Mouse (Mus musculus): Measurements from ENCODE around the gene Kcnh1. TPM values are rescaled to one million over a fixed set of nuclear protein-coding genes. Genes with fewer than 3 reads are reported as not detected.

Kcnh1 gene
- polyA plus RNA-seq, 1 experiment from 2014 or later: not detected

GRCm38 (mm10) chr1:192532212-192532611 lies 341.6 kb downstream of the Kcnh1 start:
- no peaks in the 10 kb centered on the region; the same call in 1 of the 2 replicates for H3K4me1 ChIP-seq (replicated peaks)
- no peak overlapping the region for H3K27ac ChIP-seq (replicated peaks)
- H3K4me2 ChIP-seq: no peak overlapping the region
- H3K4me3 ChIP-seq (replicated peaks): no peak overlapping the region
- no peak overlapping the region for H3K9ac ChIP-seq
- no peaks in the 10 kb centered on the region for H3K9me3 ChIP-seq (replicated peaks)
- ATAC-seq (ENCODE audit: insufficient read depth): no peak
- no peaks in the 10 kb centered on the region for H3K36me3 ChIP-seq (replicated peaks)
- no peaks in the 10 kb centered on the region for H3K27me3 ChIP-seq
- WGBS (ENCODE audit: insufficient replicate concordance): 18% methylated on average over 2 of the region's 2 CpGs

GRCm38 (mm10) chr1:192533016-192533415 lies 342.4 kb downstream of the Kcnh1 start:
- Histone ChIP-seq H3K27me3 (no peaks in the 10 kb centered on the region), H3K4me2 (no peak overlapping the region), H3K9me3 (replicated peaks) (no peaks in the 10 kb centered on the region), H3K36me3 (replicated peaks) (no peaks in the 10 kb centered on the region), H3K4me3 (replicated peaks) (no peak overlapping the region), H3K4me1 (replicated peaks) (no peaks in the 10 kb centered on the region; the same call in 1 of the 2 replicates), H3K9ac (no peak overlapping the region), H3K27ac (replicated peaks) (no peak overlapping the region)
- ATAC-seq (ENCODE audit: insufficient read depth): no peak

GRCm38 (mm10) chr1:192536440-192536839 lies 345.9 kb downstream of the Kcnh1 start:
- WGBS (ENCODE audit: insufficient replicate concordance): 49% methylated on average over 1 of the region's 1 CpGs
- no peak for ATAC-seq (ENCODE audit: insufficient read depth)
- Histone ChIP-seq H3K9me3 (replicated peaks) (no peaks in the 10 kb centered on the region), H3K27me3 (no peaks in the 10 kb centered on the region), H3K27ac (replicated peaks) (no peak overlapping the region), H3K4me2 (no peak overlapping the region), H3K9ac (no peak overlapping the region), H3K4me3 (replicated peaks) (no peak overlapping the region), H3K4me1 (replicated peaks) (no peaks in the 10 kb centered on the region; the same call in 1 of the 2 replicates), H3K36me3 (replicated peaks) (no peaks in the 10 kb centered on the region)

GRCm38 (mm10) chr1:192537169-192537568 lies 346.6 kb downstream of the Kcnh1 start:
- 28% methylated on average over 7 of the region's 7 CpGs for WGBS (ENCODE audit: insufficient replicate concordance)
- Histone ChIP-seq H3K36me3 (replicated peaks) (no peaks in the 10 kb centered on the region), H3K27me3 (no peaks in the 10 kb centered on the region), H3K4me3 (replicated peaks) (no peak overlapping the region), H3K4me2 (no peak overlapping the region), H3K27ac (replicated peaks) (no peak overlapping the region), H3K9ac (no peak overlapping the region), H3K4me1 (replicated peaks) (no peaks in the 10 kb centered on the region; the same call in 1 of the 2 replicates), H3K9me3 (replicated peaks) (no peaks in the 10 kb centered on the region)
- no peak; the same call in 1 of the 2 replicates for ATAC-seq (ENCODE audit: insufficient read depth)

- no peak for ATAC-seq (ENCODE audit: insufficient read depth)
- no peaks in the 10 kb centered on the region for H3K4me1 ChIP-seq (replicated peaks)
- no peaks in the 10 kb centered on the region for H3K36me3 ChIP-seq (replicated peaks)
- H3K27ac ChIP-seq (replicated peaks): no peak overlapping the region
- no peak overlapping the region for H3K9ac ChIP-seq
- H3K9me3 ChIP-seq (replicated peaks): no peaks in the 10 kb centered on the region
- H3K4me2 ChIP-seq: no peak overlapping the region
- H3K4me3 ChIP-seq (replicated peaks): no peak overlapping the region
- H3K27me3 ChIP-seq: no peaks in the 10 kb centered on the region
- WGBS (ENCODE audit: insufficient replicate concordance): 47% methylated on average over 2 of the region's 2 CpGs
Measured at GRCm38 (mm10) chr1:192542093-192542492, 351.5 kb downstream of the Kcnh1 start.

- ATAC-seq (ENCODE audit: insufficient read depth): no peak
- Histone ChIP-seq H3K4me2 (no peak overlapping the region), H3K36me3 (replicated peaks) (no peaks in the 10 kb centered on the region), H3K27ac (replicated peaks) (no peak overlapping the region), H3K9ac (no peak overlapping the region), H3K4me1 (replicated peaks) (no peaks in the 10 kb centered on the region), H3K9me3 (replicated peaks) (no peaks in the 10 kb centered on the region), H3K27me3 (no peaks in the 10 kb centered on the region), H3K4me3 (replicated peaks) (no peak overlapping the region)
- 56% methylated on average over 4 of the region's 4 CpGs for WGBS (ENCODE audit: insufficient replicate concordance)
Measured at GRCm38 (mm10) chr1:192543686-192544085, 353.1 kb downstream of the Kcnh1 start.

- no peaks in the 10 kb centered on the region for H3K27me3 ChIP-seq
- H3K36me3 ChIP-seq (replicated peaks): no peaks in the 10 kb centered on the region
- no peak overlapping the region for H3K9ac ChIP-seq
- no peak overlapping the region for H3K27ac ChIP-seq (replicated peaks)
- no peak overlapping the region for H3K4me3 ChIP-seq (replicated peaks)
- no peaks in the 10 kb centered on the region for H3K4me1 ChIP-seq (replicated peaks)
- ATAC-seq (ENCODE audit: insufficient read depth): no peak
- H3K4me2 ChIP-seq: no peak overlapping the region
- H3K9me3 ChIP-seq (replicated peaks): no peaks in the 10 kb centered on the region
- 55% methylated on average over 9 of the region's 9 CpGs for WGBS (ENCODE audit: insufficient replicate concordance)
Measured at GRCm38 (mm10) chr1:192544091-192544490, 353.5 kb downstream of the Kcnh1 start.

GRCm38 (mm10) chr1:192544901-192545300 lies 354.3 kb downstream of the Kcnh1 start:
- H3K4me3 ChIP-seq (replicated peaks): no peak overlapping the region
- H3K9ac ChIP-seq: no peak overlapping the region
- no peaks in the 10 kb centered on the region for H3K36me3 ChIP-seq (replicated peaks)
- H3K27me3 ChIP-seq: no peaks in the 10 kb centered on the region
- H3K4me2 ChIP-seq: no peak overlapping the region
- no peaks in the 10 kb centered on the region for H3K4me1 ChIP-seq (replicated peaks)
- no peak for ATAC-seq (ENCODE audit: insufficient read depth)
- 60% methylated on average over 7 of the region's 7 CpGs for WGBS (ENCODE audit: insufficient replicate concordance)
- H3K9me3 ChIP-seq (replicated peaks): no peaks in the 10 kb centered on the region
- no peak overlapping the region for H3K27ac ChIP-seq (replicated peaks)

- 35% methylated on average over 1 of the region's 1 CpGs for WGBS (ENCODE audit: insufficient replicate concordance)
- no peak overlapping the region for H3K9ac ChIP-seq
- no peaks in the 10 kb centered on the region for H3K4me1 ChIP-seq (replicated peaks)
- no peaks in the 10 kb centered on the region for H3K27me3 ChIP-seq
- H3K36me3 ChIP-seq (replicated peaks): no peaks in the 10 kb centered on the region
- H3K4me3 ChIP-seq (replicated peaks): no peak overlapping the region
- ATAC-seq (ENCODE audit: insufficient read depth): no peak
- no peak overlapping the region for H3K4me2 ChIP-seq
- no peak overlapping the region for H3K27ac ChIP-seq (replicated peaks)
- no peaks in the 10 kb centered on the region for H3K9me3 ChIP-seq (replicated peaks)
Measured at GRCm38 (mm10) chr1:192546843-192547242, 356.3 kb downstream of the Kcnh1 start.

GRCm38 (mm10) chr1:192550561-192550960 lies 360.0 kb downstream of the Kcnh1 start:
- no peaks in the 10 kb centered on the region for H3K27me3 ChIP-seq
- 51% methylated on average over 3 of the region's 3 CpGs for WGBS (ENCODE audit: insufficient replicate concordance)
- no peak for ATAC-seq (ENCODE audit: insufficient read depth)
- H3K4me2 ChIP-seq: no peak overlapping the region
- H3K27ac ChIP-seq (replicated peaks): no peak overlapping the region
- no peaks in the 10 kb centered on the region for H3K4me1 ChIP-seq (replicated peaks)
- H3K9me3 ChIP-seq (replicated peaks): no peaks in the 10 kb centered on the region
- H3K36me3 ChIP-seq (replicated peaks): no peaks in the 10 kb centered on the region
- no peak overlapping the region for H3K9ac ChIP-seq
- H3K4me3 ChIP-seq (replicated peaks): no peak overlapping the region

GRCm38 (mm10) chr1:192555516-192555915 lies 364.9 kb downstream of the Kcnh1 start:
- H3K4me3 ChIP-seq (replicated peaks): no peak overlapping the region
- no peak overlapping the region for H3K9ac ChIP-seq
- H3K4me2 ChIP-seq: no peak overlapping the region
- H3K27me3 ChIP-seq: no peaks in the 10 kb centered on the region
- ATAC-seq (ENCODE audit: insufficient read depth): no peak
- WGBS (ENCODE audit: insufficient replicate concordance): 56% methylated on average over 4 of the region's 4 CpGs
- H3K9me3 ChIP-seq (replicated peaks): no peaks in the 10 kb centered on the region
- H3K36me3 ChIP-seq (replicated peaks): no peaks in the 10 kb centered on the region
- no peak overlapping the region for H3K27ac ChIP-seq (replicated peaks)
- H3K4me1 ChIP-seq (replicated peaks): no peaks in the 10 kb centered on the region

- H3K4me3 ChIP-seq (replicated peaks): no peak overlapping the region
- no peak for ATAC-seq (ENCODE audit: insufficient read depth)
- no peak overlapping the region for H3K4me2 ChIP-seq
- H3K27me3 ChIP-seq: no peaks in the 10 kb centered on the region
- 44% methylated on average over 5 of the region's 5 CpGs for WGBS (ENCODE audit: insufficient replicate concordance)
- H3K9me3 ChIP-seq (replicated peaks): no peaks in the 10 kb centered on the region
- no peaks in the 10 kb centered on the region for H3K4me1 ChIP-seq (replicated peaks)
- H3K27ac ChIP-seq (replicated peaks): no peak overlapping the region
- no peak overlapping the region for H3K9ac ChIP-seq
- no peaks in the 10 kb centered on the region for H3K36me3 ChIP-seq (replicated peaks)
Measured at GRCm38 (mm10) chr1:192557978-192558594, 367.5 kb downstream of the Kcnh1 start.

Data from liver, embryonic 15.5 days (tissue).